Mouse (Mus musculus): ENCODE results near the gene Srsf3.

DNA sequence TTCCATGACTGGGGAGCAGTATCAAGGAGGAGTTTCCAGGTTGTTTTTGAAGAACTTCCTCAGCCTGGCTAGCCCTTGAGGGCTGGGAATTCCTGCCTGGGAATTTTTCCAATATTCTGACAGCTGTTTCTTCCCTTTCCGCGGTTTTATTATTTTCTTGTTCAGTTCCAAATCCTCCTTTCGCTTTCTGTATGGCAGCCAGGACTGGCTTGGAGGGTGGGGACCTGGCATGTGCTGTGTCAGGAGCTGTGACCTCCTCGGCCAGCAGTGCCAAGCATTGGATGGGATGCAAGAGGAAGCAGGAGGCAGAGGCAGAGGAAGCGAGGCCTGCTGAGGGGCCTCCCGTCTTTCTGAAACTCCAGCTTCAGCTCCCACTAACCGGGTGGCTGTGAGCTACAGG is 21.4 kb downstream of the Srsf3 start:
- TF ChIP-seq POLR2A (IDR thresholded peaks at IDR 0.05; ENCODE audit: low read depth, low read length) (no peak), CTCF (conservative IDR thresholded peaks at IDR 0.05; ENCODE audit: insufficient read depth, insufficient read length, low read depth, low read length) (no peak)
